Mouse (Mus musculus): ENCODE measurements at regions not wholly inside any gene's neighbourhood (a gene's known extent, or its start where the extent isn't known, plus 50 kb on each side); places are given as distances from the start of the nearest gene placed in this dataset.
A peak's percentile ranks its signal among the peaks of the same experiment; 100 is the strongest.

- DNase-seq (ENCODE audit: low spot score in 2 of 2): no peak
These were observed 53.9 kb upstream of the Maml3 start for GRCm38 (mm10) chr3:52158788-52159260.

DNA sequence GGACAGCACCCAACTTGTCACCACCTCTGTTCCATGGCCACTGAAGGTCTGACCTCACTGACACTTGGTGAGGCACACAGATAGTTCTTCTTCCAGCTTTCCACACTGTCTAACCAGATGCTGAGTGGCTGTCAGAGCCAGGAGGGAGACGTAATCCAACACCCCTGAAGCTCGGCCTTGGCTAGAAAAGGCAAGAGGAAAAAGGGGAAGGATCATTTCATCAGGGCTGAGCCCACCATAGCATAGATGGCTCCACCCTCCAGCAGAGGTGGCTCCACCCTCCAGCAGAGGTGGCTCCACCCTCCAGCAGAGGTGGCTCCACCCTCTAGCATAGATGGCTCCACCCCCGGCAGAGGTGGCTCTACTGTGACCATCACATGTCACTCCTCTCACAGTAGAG lies 56.8 kb upstream of the Maml3 start:
- no peak for DNase-seq (ENCODE audit: low spot score in 2 of 2)

- no peak for DNase-seq (ENCODE audit: low spot score in 2 of 2)
These were observed 59.1 kb upstream of the Maml3 start for GRCm38 (mm10) chr3:52163990-52164389.

DNA sequence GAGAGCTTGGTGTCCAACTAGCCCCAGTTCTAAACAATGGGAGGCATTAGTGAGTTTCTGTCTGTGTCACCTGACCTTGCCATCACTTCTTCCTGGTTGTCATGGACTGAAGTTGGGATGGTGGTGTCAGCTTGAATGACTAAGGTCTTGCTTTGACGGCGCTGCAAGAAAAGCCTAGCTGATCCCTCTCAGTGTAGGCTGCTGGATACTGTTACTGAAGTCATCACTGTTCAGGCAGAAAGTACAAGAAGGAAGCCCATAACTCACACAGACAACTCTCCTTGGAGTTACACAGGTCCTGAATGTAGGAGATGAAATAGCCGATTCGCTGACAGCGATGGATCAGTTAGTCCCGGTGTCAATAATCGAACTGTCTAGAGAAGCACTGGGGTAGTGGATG lies 62.5 kb upstream of the Maml3 start:
- DNase-seq (ENCODE audit: low spot score in 2 of 2): no peak

DNA sequence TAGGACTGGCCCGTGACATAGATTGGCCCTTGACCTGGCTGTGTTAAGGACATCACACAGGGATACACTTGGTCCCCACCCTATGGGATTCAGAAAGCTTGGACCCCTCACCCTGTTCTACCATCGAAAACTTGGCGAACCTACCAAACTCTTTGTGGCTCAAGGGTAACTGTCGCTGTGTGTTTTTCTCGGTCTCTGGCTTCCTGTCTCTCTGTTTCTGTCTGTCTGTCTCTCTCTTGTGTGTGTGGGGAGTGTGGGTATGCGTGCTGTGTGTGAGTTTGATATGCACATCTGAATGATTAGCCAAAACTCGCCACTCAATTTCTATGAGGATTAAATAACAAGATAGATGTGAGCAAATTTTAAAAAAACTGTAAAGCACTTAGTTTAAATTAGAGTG lies 66.0 kb upstream of the Maml3 start:
- no peak for DNase-seq (ENCODE audit: low spot score in 2 of 2)

DNA sequence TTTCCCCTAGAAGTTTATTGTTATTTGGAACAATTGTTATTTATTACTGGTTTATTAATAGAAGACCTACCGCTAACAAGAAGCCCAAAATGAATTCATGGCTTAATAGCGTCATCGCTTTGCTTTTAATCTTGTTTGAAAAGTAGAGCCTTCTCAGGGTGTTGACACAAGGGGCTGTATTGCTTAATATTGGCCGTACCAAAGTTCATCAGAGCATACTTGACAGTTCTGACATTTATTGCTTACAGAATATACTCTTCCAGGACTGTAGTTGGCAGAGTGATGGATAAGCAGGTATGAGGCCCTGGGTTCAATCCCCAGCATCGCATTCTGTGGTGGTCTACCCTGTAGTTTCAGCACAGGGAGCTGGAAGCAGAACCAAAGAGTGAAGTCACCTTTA lies 66.4 kb upstream of the Maml3 start:
- DNase-seq (ENCODE audit: low spot score in 2 of 2): no peak

- no peak for DNase-seq (ENCODE audit: low spot score in 2 of 2)
These were observed 68.6 kb upstream of the Maml3 start for GRCm38 (mm10) chr3:52173490-52173889.

DNA sequence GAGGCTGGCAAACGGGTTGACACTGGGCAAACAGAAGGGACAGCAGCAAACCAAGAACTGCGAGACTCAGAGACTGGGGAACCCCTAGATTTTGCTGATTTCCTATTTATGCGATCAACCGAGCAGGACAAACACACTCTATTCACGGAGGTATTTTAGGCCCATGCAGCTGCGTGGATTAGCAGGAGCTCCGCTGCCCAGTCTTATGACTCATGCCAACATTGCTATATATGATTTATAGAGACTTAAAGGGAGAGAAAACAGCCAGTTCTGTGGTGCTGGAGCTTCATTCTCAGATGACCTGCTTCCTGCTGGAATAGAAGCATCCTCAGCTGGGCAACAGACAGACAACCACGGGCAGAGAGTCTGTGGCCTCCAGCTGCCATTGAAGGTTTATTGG lies 71.2 kb upstream of the Maml3 start:
- peak in 1 of 2 experiments; percentile 33 for DNase-seq (ENCODE audit: low spot score in 2 of 2)

DNA sequence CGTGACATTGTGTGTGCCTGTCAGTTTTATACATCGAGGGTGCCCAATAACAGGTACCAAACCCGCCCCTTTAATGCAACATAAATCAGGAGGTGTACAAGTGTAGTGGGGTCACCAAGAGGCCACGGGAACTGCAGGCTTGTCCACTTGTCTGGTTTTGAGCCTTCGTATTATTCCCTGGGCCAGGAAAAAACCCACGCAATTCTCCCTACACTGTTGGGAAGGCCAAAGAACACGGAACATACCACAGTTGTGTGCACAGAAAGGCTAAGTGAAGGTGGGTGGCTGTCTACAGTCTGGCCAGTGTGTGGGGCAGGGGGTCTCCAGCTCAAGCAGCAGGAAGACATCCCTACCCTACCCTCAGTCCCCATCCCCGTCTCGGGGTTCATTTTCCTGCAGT lies 74.0 kb upstream of the Maml3 start:
- DNase-seq (ENCODE audit: low spot score in 2 of 2): no peak

DNA sequence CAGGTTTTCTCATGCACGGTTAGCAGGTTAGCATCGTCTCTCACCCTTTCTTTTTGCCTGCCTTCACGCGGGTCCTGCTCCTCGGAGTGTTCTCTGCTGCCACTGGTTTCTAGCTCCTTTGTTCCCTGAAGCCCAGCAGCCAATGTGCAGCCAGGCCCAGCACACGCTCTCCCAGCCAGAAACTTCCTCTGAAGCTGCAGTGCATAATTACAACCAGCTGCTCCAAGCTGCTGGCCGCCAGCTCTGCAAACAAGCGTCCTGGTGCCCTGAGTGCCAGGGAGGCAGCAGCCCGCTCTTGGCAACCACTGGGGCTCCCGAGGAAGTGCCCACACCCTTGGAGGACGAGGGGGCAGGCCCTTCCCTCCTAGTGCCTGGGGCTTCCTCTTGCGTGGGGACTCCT lies 74.8 kb upstream of the Maml3 start:
- peak in 1 of 2 experiments; percentile 69 for DNase-seq (ENCODE audit: low spot score in 2 of 2)

- DNase-seq (ENCODE audit: low spot score in 2 of 2): no peak
These were observed 75.4 kb upstream of the Maml3 start for GRCm38 (mm10) chr3:52180306-52180705.

GRCm38 (mm10) chr3:52180785-52181184 lies 75.9 kb upstream of the Maml3 start:
- DNase-seq (ENCODE audit: low spot score in 2 of 2): no peak

GRCm38 (mm10) chr3:52181326-52182101 lies 76.6 kb upstream of the Maml3 start:
- DNase-seq (ENCODE audit: low spot score in 2 of 2): no peak

DNA sequence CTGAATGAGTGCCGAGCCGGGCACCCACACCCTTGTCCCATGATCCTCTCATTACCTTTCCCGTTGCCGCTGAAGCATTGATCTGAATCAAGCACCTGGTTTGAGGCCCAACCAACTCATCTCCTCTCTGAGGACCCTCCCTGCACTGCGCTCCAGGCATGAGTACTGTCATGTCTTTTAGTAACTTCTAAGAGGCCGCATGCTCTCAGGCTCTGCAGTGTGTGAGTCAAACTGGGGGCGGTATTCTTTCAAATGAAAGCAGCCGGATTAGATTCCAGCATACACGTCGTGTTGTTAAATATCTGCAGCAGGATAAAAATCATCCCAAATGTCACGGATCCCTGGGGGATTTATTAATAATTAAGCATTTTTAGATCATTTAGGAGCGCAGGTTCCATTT lies 79.4 kb upstream of the Maml3 start:
- no peak for DNase-seq (ENCODE audit: low spot score in 2 of 2)

DNA sequence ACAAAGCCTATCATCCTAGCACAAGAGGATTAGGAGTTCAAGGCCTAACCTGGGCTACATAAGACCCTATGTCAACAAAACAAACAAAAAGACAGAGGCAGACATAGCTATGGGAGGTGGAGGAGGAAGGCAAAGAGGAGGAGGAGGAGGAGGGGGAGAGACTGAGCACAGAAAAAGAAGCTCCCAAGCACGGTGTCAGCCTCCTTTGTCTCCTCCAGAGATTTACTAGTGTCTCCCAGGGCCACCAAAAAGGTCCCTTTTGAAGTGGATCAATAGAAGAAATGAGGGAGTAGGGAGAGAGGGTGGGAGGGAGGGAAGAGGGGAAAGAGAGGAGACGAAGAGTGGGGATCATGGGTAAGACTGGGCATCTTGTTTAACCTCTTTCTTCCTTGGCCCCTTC lies 80.5 kb upstream of the Maml3 start:
- no peak for DNase-seq (ENCODE audit: low spot score in 2 of 2)

- DNase-seq (ENCODE audit: low spot score in 2 of 2): no peak
These were observed 80.7 kb upstream of the Foxo1 start for GRCm38 (mm10) chr3:52187401-52187801.

GRCm38 (mm10) chr3:52188303-52188702 lies 79.8 kb upstream of the Foxo1 start:
- DNase-seq (ENCODE audit: low spot score in 2 of 2): no peak

DNA sequence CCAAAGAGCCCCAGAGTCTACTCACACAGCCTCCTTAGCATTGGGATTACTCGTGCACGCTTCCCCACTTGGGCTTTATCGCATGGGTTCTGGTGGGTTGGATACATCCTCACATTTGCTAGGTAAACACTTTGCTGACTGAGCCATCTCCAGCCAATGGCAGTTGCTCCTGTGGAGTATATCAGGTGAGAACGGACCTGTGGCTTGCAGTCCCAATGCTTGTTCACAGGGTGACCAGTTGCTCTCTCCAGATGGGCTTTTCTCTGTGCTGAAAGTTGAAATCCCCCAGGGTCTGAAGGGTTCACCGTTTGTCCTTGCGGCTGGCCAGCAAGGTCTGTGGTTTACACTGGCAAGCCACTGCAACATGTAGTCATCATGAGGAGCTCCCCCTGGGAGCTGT lies 79.1 kb upstream of the Foxo1 start:
- DNase-seq (ENCODE audit: low spot score in 2 of 2): no peak

GRCm38 (mm10) chr3:52190021-52190420 lies 78.1 kb upstream of the Foxo1 start:
- no peak for DNase-seq (ENCODE audit: low spot score in 2 of 2)

DNA sequence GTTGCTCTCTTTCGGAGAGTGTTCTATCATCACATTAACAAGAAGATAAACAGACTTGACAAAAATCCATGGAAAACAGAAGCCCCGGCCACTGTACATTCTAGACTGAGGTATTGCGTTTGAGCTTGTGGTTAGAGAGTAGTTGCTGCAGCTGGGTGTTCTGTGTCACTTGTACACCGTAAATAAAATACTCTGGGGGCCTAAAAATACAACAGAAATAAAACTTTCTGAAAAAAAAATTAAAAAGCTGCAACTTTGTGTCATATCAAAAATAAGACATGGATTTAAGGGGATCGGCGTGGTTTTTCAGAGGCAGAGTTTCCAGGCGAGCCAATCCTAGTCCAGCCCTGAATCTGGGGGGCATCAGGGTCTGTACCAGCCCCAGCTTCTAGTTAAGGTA lies 75.1 kb upstream of the Foxo1 start:
- DNase-seq (ENCODE audit: low spot score in 2 of 2): no peak

- no peak for DNase-seq (ENCODE audit: low spot score in 2 of 2)
These were observed 73.9 kb upstream of the Foxo1 start for GRCm38 (mm10) chr3:52194216-52194615.

DNA sequence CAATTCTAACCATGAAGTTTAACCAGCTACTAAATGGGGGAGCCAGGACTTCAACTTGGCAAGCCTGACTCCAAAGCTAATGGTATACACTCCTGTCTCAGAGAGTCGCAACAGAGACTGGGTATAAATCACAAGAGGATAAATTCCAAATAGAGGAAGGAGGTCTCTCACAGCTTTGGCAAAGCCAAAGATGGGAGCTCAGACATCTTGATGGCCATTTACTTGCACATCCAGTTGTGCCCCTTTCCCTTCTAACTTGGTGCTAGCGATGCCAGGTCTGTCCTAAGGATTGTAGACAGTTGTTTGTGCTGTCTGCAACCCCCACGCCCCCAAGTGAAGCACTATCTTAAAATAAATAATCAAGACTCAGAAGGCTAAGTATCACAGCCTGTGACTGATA lies 72.7 kb upstream of the Foxo1 start:
- DNase-seq (ENCODE audit: low spot score in 2 of 2): no peak

DNA sequence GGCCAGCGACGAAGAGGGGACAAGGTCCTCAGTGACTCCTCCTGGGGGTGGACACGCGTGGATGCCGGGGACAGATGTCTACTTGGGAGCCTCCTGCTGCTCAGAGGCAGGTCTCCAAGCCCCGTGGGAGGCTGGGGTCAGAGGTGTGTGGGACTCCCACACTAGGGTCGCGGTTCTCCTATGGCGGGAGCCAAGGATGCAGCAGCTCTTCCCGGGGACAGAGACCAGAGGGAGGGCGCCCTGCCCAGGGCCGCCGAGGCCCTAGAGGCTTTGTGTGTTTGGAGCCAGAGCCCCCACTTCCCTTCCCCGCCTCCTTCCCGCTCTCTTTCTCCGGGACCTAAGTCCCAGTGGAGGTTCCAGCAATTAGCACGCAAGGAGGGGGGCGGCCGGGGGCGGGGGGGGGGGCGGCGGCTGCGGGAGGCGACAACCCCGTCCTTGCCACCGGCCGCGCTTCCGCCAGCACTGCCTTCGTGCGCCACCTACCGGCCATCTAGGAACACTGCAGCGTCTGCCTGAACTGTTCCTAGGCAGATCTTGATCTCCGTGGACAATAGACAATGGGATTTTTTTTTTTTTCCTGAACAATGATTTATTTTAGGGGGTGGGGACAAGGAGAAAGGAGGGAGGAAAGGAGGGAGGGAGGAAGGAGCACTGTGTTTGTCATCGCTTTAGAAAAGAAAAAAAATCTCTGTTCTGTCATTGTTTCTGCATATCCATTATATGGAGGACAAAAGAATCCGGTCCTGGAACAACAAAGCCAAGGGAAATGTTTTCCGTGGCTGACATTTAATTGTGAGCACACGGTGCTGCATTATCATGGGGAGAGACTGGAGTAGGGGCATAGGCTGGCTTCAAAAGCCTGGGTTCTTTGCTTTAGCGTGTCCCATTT lies 71.8 kb upstream of the Foxo1 start:
- DNase-seq (ENCODE audit: low spot score in 2 of 2): peak in 1 of 2 experiments; percentile 66

Data from left cerebral cortex, adult 9 months (tissue).